Mouse (Mus musculus): ENCODE measurements at regions not wholly inside any gene's neighbourhood (a gene's known extent, or its start where the extent isn't known, plus 50 kb on each side); places are given as distances from the start of the nearest gene placed in this dataset.

DNA sequence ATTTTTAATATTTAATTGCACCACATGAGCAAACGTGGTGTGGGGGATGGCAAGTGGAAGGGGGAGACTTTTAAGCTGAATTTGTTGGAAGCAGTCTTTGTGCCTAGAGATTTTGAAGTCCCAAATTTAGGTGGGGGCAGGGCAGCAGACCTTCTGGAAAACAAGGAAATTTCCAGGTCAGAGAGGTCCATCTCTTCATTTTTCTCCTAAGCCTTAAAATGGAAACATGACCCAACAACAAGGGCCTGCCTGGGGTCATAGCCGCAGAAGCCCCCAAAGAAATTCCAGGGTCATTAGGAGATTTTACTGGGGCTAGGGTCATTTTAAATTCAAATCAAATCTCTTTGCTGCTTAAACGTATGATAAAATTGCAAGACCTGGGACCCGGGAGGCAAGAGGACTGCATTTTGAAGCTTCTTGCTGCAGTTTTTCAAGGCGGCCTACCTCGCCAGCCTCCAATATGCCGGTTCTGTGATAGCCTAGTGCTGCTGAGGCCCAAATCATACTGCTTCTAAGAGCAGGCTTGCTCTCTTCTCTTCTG is 490.0 kb downstream of the Prss52 start:
- DNase-seq (ENCODE audit: extremely low spot score, low read depth, low spot score), result no peak

DNA sequence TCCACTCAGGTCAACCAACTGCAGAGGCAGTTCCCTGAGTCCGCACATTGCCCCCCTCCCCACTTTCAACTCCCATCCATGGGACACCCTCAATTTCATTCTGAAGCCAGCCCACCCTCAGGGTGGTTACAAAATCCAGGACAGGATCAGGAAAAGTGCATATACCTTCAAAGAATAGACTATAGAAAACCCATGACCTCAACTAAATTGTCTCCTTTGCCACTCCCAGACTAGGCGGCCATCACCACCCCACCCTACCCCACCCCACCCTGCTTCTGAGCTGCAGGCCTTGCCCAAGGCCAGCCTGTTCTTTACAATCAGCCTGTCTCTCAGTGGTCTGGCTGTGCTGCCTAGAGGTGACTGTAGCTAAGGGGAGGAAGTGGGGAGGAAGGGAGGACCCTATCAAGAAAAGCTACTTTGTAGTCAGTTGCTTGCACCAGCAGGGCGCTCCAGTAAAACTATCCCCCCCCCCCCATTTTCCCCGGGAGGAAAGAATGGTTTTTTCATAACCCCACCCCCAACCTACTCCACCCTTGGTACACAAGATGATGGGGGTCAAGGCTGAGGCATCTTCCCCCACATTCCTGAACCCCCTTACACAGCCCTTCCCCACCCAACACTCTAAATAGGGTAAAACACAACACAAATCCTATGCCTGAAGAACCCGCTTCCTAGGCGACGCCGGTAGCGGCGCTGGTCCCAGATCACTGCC is 490.9 kb downstream of the Prss52 start:
- no peak for DNase-seq (ENCODE audit: extremely low spot score, low read depth, low spot score)

DNA sequence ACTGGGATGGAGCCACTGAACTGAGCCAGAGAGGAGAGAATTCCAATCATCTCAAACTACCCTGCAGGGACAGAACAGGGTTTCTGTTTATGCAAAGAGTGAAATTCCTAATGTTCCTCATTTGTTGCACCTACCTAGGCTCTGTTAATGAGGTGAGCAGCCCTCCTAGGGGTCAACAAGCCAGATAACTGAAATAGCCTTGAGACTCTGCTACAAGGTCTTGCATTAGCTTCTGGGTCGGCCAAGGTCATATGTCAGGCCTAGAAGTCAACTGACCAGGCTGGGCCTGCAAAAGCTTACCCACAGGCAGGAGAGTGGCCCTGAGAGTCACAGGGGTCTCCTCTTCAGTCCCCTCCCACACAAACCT is 491.4 kb downstream of the Prss52 start:
- DNase-seq (ENCODE audit: extremely low spot score, low read depth, low spot score), result no peak

- DNase-seq (ENCODE audit: extremely low spot score, low read depth, low spot score), result no peak
Measured at GRCm38 (mm10) chr14:64595891-64596290, 491.8 kb downstream of the Prss52 start.

DNA sequence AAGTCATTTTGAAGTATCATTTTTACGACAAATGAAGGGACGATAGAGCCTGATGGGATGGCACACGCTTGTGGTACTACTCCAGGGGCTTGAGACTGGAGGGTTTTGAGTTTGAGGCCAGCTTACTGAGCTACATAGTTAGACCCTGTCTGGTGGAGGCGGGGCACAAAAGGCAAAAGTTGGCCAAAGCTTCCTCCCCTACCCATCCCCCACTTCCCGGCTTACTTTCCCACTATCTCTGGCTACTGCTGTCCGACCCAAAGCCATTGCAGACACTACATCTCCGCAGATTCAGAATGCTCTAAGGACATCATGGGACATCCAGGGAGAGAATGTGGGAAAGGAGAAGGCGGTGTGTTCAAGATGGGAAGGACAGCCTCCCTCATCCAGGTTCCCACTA is 493.1 kb downstream of the Prss52 start:
- DNase-seq (ENCODE audit: extremely low spot score, low read depth, low spot score), result no peak

All from hindlimb bud, embryonic 11.5 days (tissue).